34 mouse cellular contexts compared by ENCODE assay signal in genomic region chr6:83689374-83689773, GRCm38 (mm10). TPM values are rescaled to one million over a fixed set of nuclear protein-coding genes. Genes with fewer than 3 reads are reported as not detected.
DNase-seq lines count a peak whose midpoint lies in the region; ATAC-seq and TF ChIP-seq lines count a peak whose summit lies in the region.
"Had no signal": no experiment of that assay in that cellular context is flagged by ENCODE, and none has a peak within 500 bp of the region (broad histone marks: within the 10 kb centered on the region; RNA-seq: fewer than 3 reads in every experiment).

No protein-coding gene starts in this region.

- in situ Hi-C loops in CH12.LX (cut with MboI; ENCODE audit: low pct_ligation_motif_present, low pct_unique_long_range_greater_than_20kb, low sequenced_read_pairs), result no loop called here

- ATAC-seq in common myeloid progenitor, adult 5-6 weeks (replicated peaks; ENCODE audit: low read depth, poor library complexity, severe bottlenecking), result peak; percentile 74
- ATAC-seq: activated CD4-positive, CD25-positive, alpha-beta regulatory T cell, adult 4 months; CD4-positive, CD25-positive, alpha-beta regulatory T cell, adult 4 months; forebrain, embryonic 14.5 days; forebrain, postnatal 0 days; hindbrain, postnatal 0 days had no signal

- H3K27ac ChIP-seq in CH12.LX (ENCODE audit: insufficient read depth, low read depth), result no peak overlapping the region
- H3K27ac ChIP-seq: embryonic facial prominence, embryonic 12.5 days; embryonic facial prominence, embryonic 15.5 days; gastrocnemius, adult 2 months; heart, adult 2 months; heart, embryonic 10.5 days; heart, embryonic 13.5 days; hindbrain, embryonic 10.5 days; hindbrain, embryonic 13.5 days; hindbrain, postnatal 0 days had no signal

- no peaks in the 10 kb centered on the region for H3K36me3 ChIP-seq in CH12.LX (replicated peaks in 1 of 2; ENCODE audit: control insufficient read depth in 1 of 2, insufficient read depth in 1 of 2, low read length in 1 of 2)
- H3K36me3 ChIP-seq: embryonic facial prominence, embryonic 12.5 days; embryonic facial prominence, embryonic 15.5 days; heart, embryonic 10.5 days; heart, embryonic 13.5 days; hindbrain, embryonic 10.5 days; hindbrain, embryonic 13.5 days had no signal

- no peak for TF ChIP-seq POLR2A in CH12.LX (IDR thresholded peaks at IDR 0.05; ENCODE audit: low read depth, low read length)

- H3K4me1 ChIP-seq in CH12.LX (ENCODE audit: control insufficient read depth in 1 of 2, insufficient read depth in 2 of 2), result peaks cover 14 to 24% of the 10 kb centered on the region in 2 experiments
- H3K4me1 ChIP-seq: embryonic facial prominence, embryonic 12.5 days; embryonic facial prominence, embryonic 15.5 days; hindbrain, embryonic 10.5 days; hindbrain, embryonic 13.5 days had no signal

- dilution Hi-C loops in CH12.LX (cut with MboI; ENCODE audit: extremely low pct_ligation_motif_present, extremely low pct_unique_long_range_greater_than_20kb, low sequenced_read_pairs), result no loop called here

- H3K4me3 ChIP-seq in CH12.LX (replicated peaks in 1 of 3; ENCODE audit: low read depth in 2 of 3, low read length in 2 of 3, poor library complexity in 1 of 3), result no peak overlapping the region
- H3K4me3 ChIP-seq: embryonic facial prominence, embryonic 12.5 days; embryonic facial prominence, embryonic 15.5 days; gastrocnemius, adult 2 months; heart, adult 2 months; heart, embryonic 10.5 days; heart, embryonic 13.5 days; hindbrain, embryonic 10.5 days; hindbrain, embryonic 13.5 days had no signal

- peak; percentile 64 for TF ChIP-seq EP300 in CH12.LX (IDR thresholded peaks at IDR 0.05; ENCODE audit: low read length)

- peak overlapping the region; percentile 6; the same call in 1 of the 2 replicates for H3K4me2 ChIP-seq in CH12.LX (ENCODE audit: insufficient read depth, low read depth, poor library complexity, severe bottlenecking)
- H3K4me2 ChIP-seq: embryonic facial prominence, embryonic 12.5 days; embryonic facial prominence, embryonic 15.5 days; heart, embryonic 13.5 days; hindbrain, embryonic 13.5 days had no signal

- DNase-seq in CH12.LX (ENCODE audit: extremely low read depth), result peak; percentile 73
- peak; percentile 15 for DNase-seq in induced T-regulatory cell, adult 2 months (ENCODE audit: low read depth)
- no peak for DNase-seq in left cerebral cortex, adult 11 months (ENCODE audit: low spot score)
- DNase-seq in urinary bladder, postnatal 4 days (ENCODE audit: low spot score in 2 of 2), result no peak
- no peak for DNase-seq in cerebellum, adult 18-20 months
- DNase-seq: adrenal gland, adult 8-10 months; adrenal gland, postnatal 25 days; cerebellum, adult 11-12 months; cerebellum, adult 9-10 months; cerebellum, postnatal 14 days; forebrain, postnatal 0 days; gastrocnemius, adult 2 months; gastrocnemius, postnatal 14 days; heart, adult 2 months; heart, postnatal 14 days had no signal

- H3K9me3 ChIP-seq in CH12.LX (replicated peaks; ENCODE audit: low read length), result no peaks in the 10 kb centered on the region
- H3K9me3 ChIP-seq: embryonic facial prominence, embryonic 12.5 days; embryonic facial prominence, embryonic 15.5 days; heart, embryonic 10.5 days; heart, embryonic 13.5 days; hindbrain, embryonic 10.5 days; hindbrain, embryonic 13.5 days had no signal

- peaks cover 83% of the 10 kb centered on the region for H3K27me3 ChIP-seq in CH12.LX (replicated peaks)

- no peak for TF ChIP-seq RAD21 in CH12.LX (IDR thresholded peaks at IDR 0.05; ENCODE audit: low read depth, low read length)

- no peak for TF ChIP-seq CTCF in CH12.LX (conservative IDR thresholded peaks at IDR 0.05 in 1 of 2, IDR thresholded peaks at IDR 0.05 in 1 of 2; ENCODE audit: low read depth in 2 of 2, low read length in 2 of 2)

- no peak overlapping the region for H3K9ac ChIP-seq in CH12.LX (ENCODE audit: insufficient read depth, low read depth)
- H3K9ac ChIP-seq: embryonic facial prominence, embryonic 12.5 days; embryonic facial prominence, embryonic 15.5 days; forebrain, postnatal 0 days; heart, embryonic 13.5 days; hindbrain, embryonic 13.5 days had no signal

- H3K79me2 ChIP-seq in CH12.LX (replicated peaks; ENCODE audit: control insufficient read depth, extremely low read depth, insufficient read depth, poor library complexity, severe bottlenecking), result no peaks in the 10 kb centered on the region

TF ChIP-seq in CH12.LX, 34 proteins besides CTCF, POLR2A, EP300 and RAD21:
- no peak for TF ChIP-seq NELFE (IDR thresholded peaks at IDR 0.05; ENCODE audit: low read depth, low read length)
- no peak for TF ChIP-seq POLR2AphosphoS2 (IDR thresholded peaks at IDR 0.05; ENCODE audit: low read depth, low read length)
- TF ChIP-seq IRF4 (IDR thresholded peaks at IDR 0.05; ENCODE audit: low read depth, low read length), result peak; percentile 69
- peak; percentile 70 for TF ChIP-seq MAFK (IDR thresholded peaks at IDR 0.05; ENCODE audit: insufficient replicate concordance, low read length)
- peak; percentile 60 for TF ChIP-seq ETS1 (conservative IDR thresholded peaks at IDR 0.05; ENCODE audit: low read depth, low read length)
- TF ChIP-seq RCOR1 (conservative IDR thresholded peaks at IDR 0.05; ENCODE audit: low read depth, low read length), result no peak
- no peak for TF ChIP-seq JUND (conservative IDR thresholded peaks at IDR 0.05; ENCODE audit: low read depth, low read length)
- peak; percentile 32; the same call in 1 of the 2 replicates for TF ChIP-seq MEF2A (IDR thresholded peaks at IDR 0.05; ENCODE audit: borderline replicate concordance, low read depth, low read length)
- no peak; the same call in 1 of the 2 replicates for TF ChIP-seq MAX (IDR thresholded peaks at IDR 0.05; ENCODE audit: low read length)
- TF ChIP-seq NRF1 (IDR thresholded peaks at IDR 0.05; ENCODE audit: low read depth, low read length), result peak; percentile 48; the same call in 1 of the 2 replicates
- TF ChIP-seq BHLHE40 (IDR thresholded peaks at IDR 0.05; ENCODE audit: low read depth, low read length), result peak; percentile 88
- peak; percentile 54; the same call in 1 of the 2 replicates for TF ChIP-seq TCF12 (IDR thresholded peaks at IDR 0.05; ENCODE audit: low read depth, low read length)
- 0 out of 2 replicates have a peak, but pooled peaks have one; percentile 11 for TF ChIP-seq ELF1 (IDR thresholded peaks at IDR 0.05; ENCODE audit: low read depth, low read length)
- TF ChIP-seq HCFC1 (IDR thresholded peaks at IDR 0.05; ENCODE audit: low read depth, low read length), result no peak
- TF ChIP-seq USF2 (conservative IDR thresholded peaks at IDR 0.05; ENCODE audit: low read depth, low read length), result no peak
- no peak for TF ChIP-seq UBTF (IDR thresholded peaks at IDR 0.05; ENCODE audit: low read depth, low read length)
- no peak for TF ChIP-seq SIN3A (IDR thresholded peaks at IDR 0.05; ENCODE audit: low read length)
- TF ChIP-seq GABPA (IDR thresholded peaks at IDR 0.05; ENCODE audit: insufficient replicate concordance, low read depth, low read length), result no peak
- no peak for TF ChIP-seq E2F4 (IDR thresholded peaks at IDR 0.05; ENCODE audit: insufficient replicate concordance, low read depth, low read length)
- TF ChIP-seq PAX5 (IDR thresholded peaks at IDR 0.05; ENCODE audit: low read length), result no peak
- TF ChIP-seq SMC3 (IDR thresholded peaks at IDR 0.05; ENCODE audit: low read depth, low read length), result no peak
- TF ChIP-seq MAZ (IDR thresholded peaks at IDR 0.05; ENCODE audit: low read depth, low read length), result no peak
- TF ChIP-seq ZMIZ1 (IDR thresholded peaks at IDR 0.05; ENCODE audit: low read depth, low read length), result no peak
- TF ChIP-seq MYC (IDR thresholded peaks at IDR 0.05; ENCODE audit: low read depth, low read length), result peak; percentile 57; the same call in 1 of the 2 replicates

RNA-seq across cellular contexts. Expression of gene Cd207, which starts 11.7 kb away (rescaled TPM):
- not detected in 2 replicates for total RNA-seq in CH12.LX (2012; rRNA removed)
- not detected in 2 replicates for total RNA-seq in CH12.LX (2014; rRNA removed)
- polyA plus RNA-seq in CH12.LX (2012; ENCODE audit: insufficient read length, low read depth), result not detected in 2 replicates
- total RNA-seq in common myeloid progenitor, adult 5-6 weeks (2017), result not detected in 2 replicates
- total RNA-seq: adrenal gland, postnatal 25 days; ES-E14; forebrain, postnatal 0 days; gastrocnemius, adult 2 months; gastrocnemius, postnatal 14 days; gastrocnemius, postnatal 4 days; hindbrain, postnatal 0 days had no signal
- polyA plus RNA-seq: activated CD4-positive, CD25-positive, alpha-beta regulatory T cell, adult 4 months; brain, embryonic 14.5 days; C2C12; CD4-positive, CD25-positive, alpha-beta regulatory T cell, adult 4 months; embryonic facial prominence, embryonic 12.5 days; embryonic facial prominence, embryonic 15.5 days; forebrain, embryonic 11.5 days; forebrain, embryonic 14.5 days; forebrain, postnatal 0 days; heart, embryonic 10.5 days; hindbrain, embryonic 10.5 days; hindbrain, embryonic 13.5 days; hindbrain, postnatal 0 days; intestine, embryonic 14.5 days had no signal

RNA-seq across cellular contexts. Expression of gene Vax2, which starts 21.7 kb away (rescaled TPM):
- total RNA-seq in CH12.LX (2012; rRNA removed), result not detected in 2 replicates
- not detected in 2 replicates for total RNA-seq in CH12.LX (2014; rRNA removed)
- polyA plus RNA-seq in CH12.LX (2012; ENCODE audit: insufficient read length, low read depth), result not detected in 2 replicates
- total RNA-seq in common myeloid progenitor, adult 5-6 weeks (2017), result not detected in 2 replicates
- total RNA-seq: adrenal gland, adult 8-10 months; adrenal gland, postnatal 25 days; forebrain, postnatal 0 days; gastrocnemius, adult 2 months; gastrocnemius, postnatal 14 days; gastrocnemius, postnatal 4 days; heart, adult 2 months; heart, postnatal 14 days; hindbrain, postnatal 0 days had no signal
- polyA plus RNA-seq: forebrain, embryonic 14.5 days; forebrain, postnatal 0 days; frontal cortex, adult 2 months; heart, adult 2 months; heart, embryonic 10.5 days; heart, embryonic 13.5 days; heart, embryonic 16.5 days; hindbrain, embryonic 13.5 days; hindbrain, postnatal 0 days; intestine, embryonic 14.5 days had no signal

RNA-seq across cellular contexts. Expression of gene Clec4f, which starts 33.4 kb away (rescaled TPM):
- total RNA-seq in CH12.LX (2012; rRNA removed) (not detected in 2 replicates), CH12.LX (2014; rRNA removed) (not detected in 2 replicates)
- polyA plus RNA-seq in CH12.LX (2012; ENCODE audit: insufficient read length, low read depth), result not detected in 2 replicates
- not detected in 2 replicates for total RNA-seq in common myeloid progenitor, adult 5-6 weeks (2017)
- total RNA-seq: adrenal gland, adult 8-10 months; adrenal gland, postnatal 25 days; ES-E14; forebrain, postnatal 0 days; gastrocnemius, adult 2 months; gastrocnemius, postnatal 14 days; heart, postnatal 14 days had no signal
- polyA plus RNA-seq: activated CD4-positive, CD25-positive, alpha-beta regulatory T cell, adult 4 months; brain, embryonic 14.5 days; C2C12; CD4-positive, CD25-positive, alpha-beta regulatory T cell, adult 4 months; embryonic facial prominence, embryonic 12.5 days; embryonic facial prominence, embryonic 15.5 days; forebrain, embryonic 11.5 days; forebrain, embryonic 14.5 days; frontal cortex, adult 2 months; heart, adult 2 months; heart, embryonic 10.5 days; hindbrain, embryonic 10.5 days; hindbrain, embryonic 13.5 days; hindbrain, postnatal 0 days; intestine, embryonic 14.5 days had no signal

RNA-seq across cellular contexts. Expression of gene Atp6v1b1, which starts 53.4 kb away (rescaled TPM):
- total RNA-seq in CH12.LX (2012; rRNA removed), result not detected in 2 replicates
- not detected in 2 replicates for total RNA-seq in CH12.LX (2014; rRNA removed)
- not detected in 2 replicates for polyA plus RNA-seq in CH12.LX (2012; ENCODE audit: insufficient read length, low read depth)
- total RNA-seq in common myeloid progenitor, adult 5-6 weeks (2017), result not detected in 2 replicates
- total RNA-seq: adrenal gland, adult 8-10 months; adrenal gland, postnatal 25 days; ES-E14; gastrocnemius, adult 2 months; gastrocnemius, postnatal 14 days; gastrocnemius, postnatal 4 days; heart, adult 2 months; hindbrain, postnatal 0 days had no signal
- polyA plus RNA-seq: activated CD4-positive, CD25-positive, alpha-beta regulatory T cell, adult 4 months; C2C12; CD4-positive, CD25-positive, alpha-beta regulatory T cell, adult 4 months; forebrain, embryonic 11.5 days; forebrain, embryonic 14.5 days; heart, embryonic 10.5 days; heart, embryonic 13.5 days; hindbrain, embryonic 10.5 days; hindbrain, embryonic 13.5 days; hindbrain, postnatal 0 days; intestine, embryonic 14.5 days had no signal

Comparison
In these comparisons a context has a peak if more than half of its experiments do, and no peak if none do; other contexts are left out.
1. DNase-seq: peak in CH12.LX (single experiment) and induced T-regulatory cell, adult 2 months (single experiment); none in left cerebral cortex, adult 11 months (single experiment), urinary bladder, postnatal 4 days (0 of 2) and cerebellum, adult 18-20 months (0 of 2).